Mouse (Mus musculus) frontal cortex, postnatal 10 days (tissue): ENCODE data around the gene Slc35b2.

ENCODE experiments used
- DNase-seq, 2 experiments: peaks; one replicate each; pipeline ENCODE4 v3.0.0; 2022; ENCODE audit warnings: low spot score in 2 of 2, mixed read lengths in 1 of 2

The Slc35b2 gene

DNA sequence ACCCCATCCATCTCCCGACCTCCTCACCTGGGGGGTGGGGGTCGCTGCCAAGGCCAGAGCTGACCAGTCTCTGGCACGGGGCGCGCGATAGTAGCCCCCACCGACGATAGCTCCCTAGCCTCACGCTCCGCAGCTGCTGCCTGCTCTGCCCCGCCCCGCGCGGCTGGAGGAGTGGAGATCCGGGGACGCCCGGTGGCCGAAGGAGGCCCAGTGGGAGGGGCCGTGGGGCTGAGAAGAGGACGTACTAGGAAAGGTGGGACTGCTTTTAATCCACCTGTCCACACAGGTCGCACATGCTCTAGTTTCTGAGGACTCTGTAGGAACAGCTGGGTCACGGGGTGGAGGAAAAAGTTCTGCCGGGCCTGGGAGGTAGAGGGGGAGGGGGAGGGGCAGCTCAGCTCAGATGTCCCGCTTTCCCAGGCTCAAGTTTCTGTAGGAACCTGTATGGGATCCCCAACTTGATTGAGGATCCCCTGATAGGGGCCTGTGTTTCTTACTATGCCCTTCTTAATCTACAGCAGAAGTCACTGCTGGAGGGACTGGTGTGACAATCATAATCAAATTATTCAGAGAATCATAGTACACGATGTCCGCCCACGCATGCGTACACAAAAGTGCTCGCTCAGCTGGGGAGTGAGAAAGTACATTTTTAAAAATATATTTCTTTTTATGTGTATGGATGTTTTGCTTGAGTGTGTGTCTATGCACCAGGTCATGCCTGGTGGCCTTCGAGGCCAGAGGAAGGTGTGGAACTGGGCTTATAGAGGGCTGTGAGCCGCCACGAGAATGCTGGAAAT lies 36.0 kb downstream of the Slc35b2 start, which contains the start of gene Slc29a1:
Slc29a1 (minus strand) TSS at position 161 of the 797 bp plus-strand sequence.
- DNase-seq: no peak

DNA sequence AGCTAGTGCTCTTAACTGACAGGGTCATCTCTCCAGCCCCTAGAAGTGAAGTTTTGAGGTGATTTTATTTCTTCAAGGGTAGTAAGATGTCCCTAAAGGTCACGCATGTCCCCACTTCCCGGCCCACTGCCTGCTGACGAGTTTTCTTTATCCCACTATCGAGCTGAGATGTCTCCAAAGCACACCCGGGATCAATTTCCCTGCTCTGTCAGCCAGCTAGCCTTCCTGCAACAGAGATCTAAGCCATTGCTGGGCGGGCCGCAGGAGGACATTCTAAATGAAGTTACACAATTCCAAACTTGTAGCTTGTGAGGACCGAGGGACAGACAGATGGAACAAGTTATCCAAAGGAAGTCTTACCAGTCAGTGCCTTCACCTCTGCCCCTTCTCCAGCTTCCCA lies 36.6 kb downstream of the Slc35b2 start:
- DNase-seq: no peak

DNA sequence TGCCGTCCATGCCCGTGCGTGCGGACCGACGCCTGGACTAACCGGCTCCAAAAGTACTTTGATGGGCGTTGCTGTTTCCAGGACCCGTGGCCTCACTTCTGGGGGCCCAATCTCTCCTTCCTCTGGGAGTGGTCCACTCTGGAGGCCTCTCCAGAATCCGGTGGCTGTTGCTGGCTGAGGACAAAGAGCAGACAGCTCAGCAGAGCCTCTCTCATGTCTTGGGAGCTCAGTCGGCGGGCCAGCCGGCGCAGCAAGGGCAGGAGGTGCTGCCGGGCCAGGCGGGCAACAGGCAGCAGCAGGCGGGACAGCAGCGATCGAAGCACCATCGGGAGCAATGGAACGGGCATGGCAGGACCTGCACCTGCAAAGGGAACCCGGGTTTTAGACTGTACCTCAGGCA lies 37.7 kb downstream of the Slc35b2 start:
- DNase-seq: no peak

DNA sequence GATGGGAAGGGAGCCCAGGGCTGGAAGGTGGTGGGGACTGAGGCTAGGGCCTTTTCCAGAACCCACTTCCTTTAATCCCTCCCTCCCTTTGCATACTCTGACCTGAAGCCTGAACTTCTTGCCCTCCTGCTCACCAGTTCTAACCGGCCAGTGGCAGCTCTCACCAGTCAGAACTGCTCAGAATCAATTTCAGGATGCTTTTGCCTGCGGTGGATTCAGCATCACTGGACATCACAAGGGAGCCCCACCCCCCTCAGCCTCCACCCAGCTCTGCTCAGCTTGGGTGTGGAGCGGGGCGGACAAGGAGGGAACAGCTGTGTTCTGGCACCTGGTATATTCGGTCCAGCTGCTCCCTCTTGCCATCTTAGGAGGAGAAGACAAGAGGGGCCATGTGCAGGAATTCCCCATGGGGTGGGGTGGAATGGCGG lies 38.2 kb downstream of the Slc35b2 start, which contains the start of gene Mymx:
Mymx (minus strand) TSS at position 226 of the 428 bp plus-strand sequence.
- no peak for DNase-seq

DNA sequence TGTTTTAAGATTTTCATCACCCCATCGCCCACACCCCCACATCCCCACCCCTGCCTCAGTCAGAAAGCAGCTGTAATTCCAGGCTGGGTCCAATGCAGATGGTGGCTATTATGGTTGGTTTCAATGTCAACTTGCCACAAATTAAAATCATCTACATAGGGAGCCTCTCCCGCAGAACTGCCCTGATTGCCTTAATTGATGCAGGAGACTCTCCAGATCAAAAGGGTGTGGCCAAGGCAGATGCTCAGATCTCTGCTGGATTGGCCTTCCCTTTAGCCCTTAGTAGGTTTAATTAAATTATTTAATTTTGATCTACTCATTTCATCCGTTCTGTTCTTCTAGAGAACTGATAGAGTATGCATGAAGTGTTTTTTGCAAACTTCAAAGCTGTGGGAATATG lies 39.3 kb downstream of the Slc35b2 start:
- DNase-seq: no peak

DNA sequence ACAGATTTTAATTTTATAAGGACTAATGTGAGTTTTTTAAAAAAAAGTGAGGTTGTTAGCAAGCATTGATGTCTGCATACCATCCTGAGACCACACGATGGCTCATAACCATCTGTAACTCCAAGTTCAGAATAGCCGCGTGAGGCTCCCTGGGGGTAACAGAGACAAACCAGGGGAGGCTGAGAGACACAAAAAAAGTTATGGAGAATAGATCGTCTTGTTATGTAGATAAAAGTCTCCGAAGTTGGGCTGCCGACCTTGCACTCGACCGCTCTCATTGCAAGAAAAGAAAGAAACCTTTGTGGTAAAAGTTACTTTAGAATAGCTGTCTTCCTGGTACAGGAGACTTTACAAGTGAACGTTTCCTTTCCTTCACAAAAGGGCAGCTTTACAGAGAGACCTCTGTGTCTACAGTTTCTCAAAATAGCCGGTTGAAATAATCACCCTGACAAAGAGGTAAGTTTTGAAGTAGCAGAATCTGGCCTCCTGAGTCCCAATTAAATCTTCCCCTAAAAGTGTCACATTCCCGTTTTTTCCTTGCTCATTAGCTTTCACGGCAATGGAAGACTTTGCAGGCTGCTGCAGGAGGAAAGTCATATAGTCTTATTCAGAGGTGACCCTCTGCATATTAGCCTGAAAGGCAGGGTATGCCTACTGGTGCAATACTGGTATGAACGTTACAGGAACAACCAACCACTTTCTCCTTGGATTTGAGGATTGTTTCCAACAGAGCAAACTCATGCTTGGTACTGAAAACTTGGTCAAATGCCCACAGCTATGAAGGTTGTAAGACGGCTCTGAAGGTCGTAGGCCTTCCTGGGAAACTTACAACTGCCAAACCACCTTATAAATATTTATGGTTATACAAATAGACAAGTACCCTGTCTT lies 43.6 kb downstream of the Slc35b2 start:
- no peak for DNase-seq

DNA sequence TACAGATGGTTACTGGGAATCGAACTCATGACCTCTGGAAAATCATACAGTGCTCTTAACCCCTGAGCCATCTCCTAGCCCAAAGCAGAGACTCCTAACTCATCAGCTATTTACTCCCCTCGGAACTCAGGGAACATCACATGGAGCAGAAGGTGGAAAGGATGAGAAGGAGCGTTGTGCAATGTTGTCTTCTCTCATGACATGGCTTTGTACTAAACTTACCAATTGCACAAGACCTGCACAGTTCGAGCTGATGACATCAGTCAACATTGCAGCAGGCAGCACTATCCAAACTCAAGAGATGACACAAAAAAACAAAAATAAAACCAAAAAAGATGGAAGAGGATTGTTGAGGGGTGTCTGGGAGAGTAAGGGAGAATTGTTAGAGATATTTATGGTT lies 44.7 kb downstream of the Slc35b2 start:
- DNase-seq: no peak

DNA sequence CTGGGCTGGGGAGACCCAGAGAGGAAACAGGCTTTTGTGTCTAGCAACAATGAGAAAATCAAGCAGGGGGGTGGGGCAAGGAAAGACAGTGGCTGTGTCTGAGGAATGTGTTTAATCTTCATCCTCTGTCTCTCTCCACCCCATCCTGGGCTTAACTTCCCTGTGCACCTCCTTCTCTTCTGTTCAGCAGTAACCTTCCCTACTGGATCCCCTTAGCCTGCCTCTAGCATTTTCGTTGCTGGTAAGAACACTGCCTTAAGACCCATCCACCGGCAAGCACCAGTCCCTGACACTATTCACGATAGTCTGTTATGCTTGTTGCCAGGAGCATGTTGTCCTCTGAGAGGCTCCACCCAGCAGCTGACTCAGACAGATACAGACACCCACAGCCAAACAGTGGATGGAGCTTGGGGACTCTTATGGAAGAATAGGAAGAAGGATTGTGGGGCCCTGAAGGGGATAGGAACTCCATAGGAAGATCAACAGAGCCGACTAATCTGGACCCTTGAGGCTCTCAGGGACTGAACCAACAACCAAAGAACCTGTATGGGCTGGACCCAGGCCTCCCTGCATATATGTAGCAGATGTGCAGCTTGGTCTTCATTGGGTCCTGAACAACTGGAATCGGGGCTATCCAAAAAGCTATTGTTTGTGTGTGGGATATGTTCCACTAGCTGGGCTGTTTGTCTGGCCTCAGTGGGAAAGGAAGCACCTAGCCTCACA lies 46.6 kb downstream of the Slc35b2 start:
- DNase-seq: no peak

DNA sequence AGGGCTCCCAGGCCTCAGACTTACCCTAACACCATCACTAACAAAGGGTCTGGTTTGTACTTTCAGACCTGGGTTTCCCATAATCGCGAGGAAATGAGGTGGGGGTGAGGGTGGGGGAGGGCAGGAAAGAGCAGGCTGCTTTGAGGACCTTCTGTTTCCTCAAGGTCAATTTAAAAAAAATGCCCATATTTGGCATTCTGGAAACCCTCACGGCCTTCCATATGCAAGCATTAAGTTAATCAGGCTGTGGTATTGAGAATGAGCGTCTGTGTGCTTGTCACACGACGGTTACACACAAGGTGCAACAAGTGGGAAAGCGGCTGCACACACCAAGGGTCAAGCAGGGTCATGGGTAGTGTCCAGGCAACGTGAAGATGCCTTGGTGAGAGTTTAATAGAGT lies 48.3 kb downstream of the Slc35b2 start:
- DNase-seq: no peak

DNA sequence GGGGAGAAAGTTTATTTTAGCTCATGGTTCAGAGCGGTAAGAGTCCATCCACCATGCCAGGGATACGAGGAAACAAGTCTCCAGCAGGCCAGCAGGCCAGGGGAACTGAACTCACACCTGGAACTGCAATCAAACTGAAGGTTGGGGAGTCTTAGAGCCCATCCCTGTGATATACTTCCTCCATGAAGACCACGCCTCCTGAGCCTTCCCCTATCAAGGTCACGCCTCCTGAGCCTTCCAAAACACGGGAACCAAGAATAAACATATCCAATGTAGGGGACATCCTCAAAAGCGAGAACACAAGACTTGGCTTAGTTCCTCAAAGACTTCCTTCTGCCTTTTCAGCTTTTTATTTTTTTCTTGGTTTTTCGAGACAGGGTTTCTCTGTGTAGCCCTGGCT lies 49.2 kb downstream of the Slc35b2 start:
- DNase-seq: no peak

DNA sequence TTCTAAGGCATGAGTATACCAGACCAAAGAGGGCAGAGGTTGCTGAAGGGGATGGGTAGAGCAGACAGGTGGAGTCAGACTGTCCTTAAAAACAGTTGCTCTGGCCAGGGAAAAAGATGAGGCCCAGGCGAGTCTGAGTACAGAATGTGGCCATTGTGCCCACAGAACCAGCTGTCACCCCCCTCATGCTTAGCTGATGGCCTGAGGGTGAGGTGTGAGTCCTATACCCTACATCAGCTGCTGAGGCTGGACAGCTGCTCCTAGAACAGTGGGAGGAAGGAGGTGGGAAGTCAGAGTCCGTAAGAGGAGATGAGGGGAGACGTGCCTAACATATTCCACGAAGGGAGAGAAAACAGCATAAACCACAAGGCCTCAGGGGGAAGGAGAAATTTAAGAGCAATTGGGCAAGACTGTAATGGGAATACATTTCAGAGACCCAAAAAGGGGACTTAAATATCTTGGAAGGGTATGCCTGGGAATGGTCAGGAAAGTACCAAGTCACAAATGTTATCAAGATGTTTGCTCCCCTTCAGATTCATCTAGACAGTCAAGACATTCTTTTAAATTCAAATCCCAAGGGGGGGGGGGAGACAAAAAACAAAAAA lies 52.5 kb downstream of the Slc35b2 start:
- no peak for DNase-seq

DNA sequence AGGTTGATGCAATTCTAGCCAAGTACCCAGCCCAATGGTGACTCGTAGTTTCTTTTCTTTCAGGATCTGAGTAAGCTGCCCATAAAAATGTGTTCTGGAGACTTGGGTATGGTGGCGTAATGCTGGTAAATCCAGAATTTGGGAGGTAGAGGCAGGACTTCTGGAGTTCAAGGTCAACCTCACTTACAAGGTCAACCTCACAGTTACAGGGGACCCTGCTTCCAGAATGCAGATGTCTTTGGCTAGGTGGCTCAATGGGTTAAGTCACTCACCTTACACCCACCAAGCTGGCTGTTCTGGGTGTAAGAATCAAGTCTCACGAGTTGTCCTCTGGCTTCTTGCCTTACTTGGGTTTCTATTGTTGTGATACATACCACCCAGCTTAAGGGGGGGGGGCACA lies 53.0 kb downstream of the Slc35b2 start:
- DNase-seq: no peak
